Mouse (Mus musculus): ENCODE data around the gene Smarcd3. TPM values are rescaled to one million over a fixed set of nuclear protein-coding genes. Genes with fewer than 3 reads are reported as not detected.

Gene Smarcd3
- polyA plus RNA-seq, 1 experiment = 12.4 TPM

- 28% methylated on average over 25 of the region's 25 CpGs for WGBS
- TF ChIP-seq CTCF (conservative IDR thresholded peaks at IDR 0.05; ENCODE audit: insufficient read depth, insufficient read length, low read depth, low read length) (peak; percentile 93), POLR2A (IDR thresholded peaks at IDR 0.05; ENCODE audit: low read depth, low read length) (no peak)
- H3K27ac ChIP-seq (ENCODE audit: insufficient read depth, low read depth, low read length) = no peak overlapping the region
- no peaks in the 10 kb centered on the region for H3K4me1 ChIP-seq (ENCODE audit: control insufficient read depth, insufficient read depth, low read length)
- H3K36me3 ChIP-seq (ENCODE audit: control insufficient read depth, insufficient read depth, low read length) = no peaks in the 10 kb centered on the region
- no peaks in the 10 kb centered on the region for H3K27me3 ChIP-seq (replicated peaks; ENCODE audit: control insufficient read depth, insufficient read depth, low read length)
- H3K4me3 ChIP-seq (ENCODE audit: insufficient read depth, low read depth, low read length) = no peak overlapping the region
- peak; percentile 84 for DNase-seq
These were observed 27.8 kb upstream of the Smarcd3 start for GRCm38 (mm10) chr5:24651768-24652752.

DNA sequence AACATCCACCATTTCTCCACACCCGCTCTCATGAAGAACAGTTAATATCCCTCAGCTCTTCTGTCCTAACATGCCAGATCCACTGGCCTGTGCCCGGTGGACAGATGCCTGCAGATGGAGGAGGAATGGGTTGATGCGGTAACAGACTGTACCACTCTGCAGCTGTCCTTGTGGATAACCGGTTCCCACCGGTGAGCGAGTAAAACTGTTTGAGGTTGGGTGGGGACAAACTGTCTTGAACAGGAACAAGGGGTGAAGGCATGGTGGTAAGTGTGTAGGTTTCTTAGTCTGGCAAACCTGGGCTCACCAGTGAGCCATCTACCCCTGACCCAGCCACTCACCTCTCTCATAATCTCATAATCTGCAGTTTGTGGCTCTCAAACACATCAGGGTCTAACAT is 27.1 kb upstream of the Smarcd3 start:
- H3K27ac ChIP-seq (ENCODE audit: insufficient read depth, low read depth, low read length) = no peak overlapping the region
- 81% methylated on average over 6 of the region's 6 CpGs for whole genome bisulfite sequencing

GRCm38 (mm10) chr5:24649701-24650100 is 25.5 kb upstream of the Smarcd3 start:
- DNase-seq = no peak
- H3K4me3 ChIP-seq (ENCODE audit: insufficient read depth, low read depth, low read length) = no peak overlapping the region
- no peak for TF ChIP-seq POLR2A (IDR thresholded peaks at IDR 0.05; ENCODE audit: low read depth, low read length)
- no peak for TF ChIP-seq CTCF (conservative IDR thresholded peaks at IDR 0.05; ENCODE audit: insufficient read depth, insufficient read length, low read depth, low read length)
- no peak overlapping the region for H3K27ac ChIP-seq (ENCODE audit: insufficient read depth, low read depth, low read length)
- H3K36me3 ChIP-seq (ENCODE audit: control insufficient read depth, insufficient read depth, low read length) = no peaks in the 10 kb centered on the region
- H3K4me1 ChIP-seq (ENCODE audit: control insufficient read depth, insufficient read depth, low read length) = no peaks in the 10 kb centered on the region
- H3K27me3 ChIP-seq (replicated peaks; ENCODE audit: control insufficient read depth, insufficient read depth, low read length) = no peaks in the 10 kb centered on the region
- 78% methylated on average over 7 of the region's 7 CpGs for WGBS

More for the DNA sequence above, 27.1 kb upstream of the Smarcd3 start:
- no peak for DNase-seq
- TF ChIP-seq POLR2A (IDR thresholded peaks at IDR 0.05; ENCODE audit: low read depth, low read length) = no peak
- no peak for TF ChIP-seq CTCF (conservative IDR thresholded peaks at IDR 0.05; ENCODE audit: insufficient read depth, insufficient read length, low read depth, low read length)
- Histone ChIP-seq H3K27me3 (replicated peaks; ENCODE audit: control insufficient read depth, insufficient read depth, low read length) (no peaks in the 10 kb centered on the region), H3K4me1 (ENCODE audit: control insufficient read depth, insufficient read depth, low read length) (no peaks in the 10 kb centered on the region), H3K36me3 (ENCODE audit: control insufficient read depth, insufficient read depth, low read length) (no peaks in the 10 kb centered on the region), H3K4me3 (ENCODE audit: insufficient read depth, low read depth, low read length) (no peak overlapping the region)

GRCm38 (mm10) chr5:24649231-24649630 is 25.0 kb upstream of the Smarcd3 start:
- WGBS = 65% methylated on average over 4 of the region's 4 CpGs
- H3K27ac ChIP-seq (ENCODE audit: insufficient read depth, low read depth, low read length) = no peak overlapping the region
- DNase-seq = no peak

DNA sequence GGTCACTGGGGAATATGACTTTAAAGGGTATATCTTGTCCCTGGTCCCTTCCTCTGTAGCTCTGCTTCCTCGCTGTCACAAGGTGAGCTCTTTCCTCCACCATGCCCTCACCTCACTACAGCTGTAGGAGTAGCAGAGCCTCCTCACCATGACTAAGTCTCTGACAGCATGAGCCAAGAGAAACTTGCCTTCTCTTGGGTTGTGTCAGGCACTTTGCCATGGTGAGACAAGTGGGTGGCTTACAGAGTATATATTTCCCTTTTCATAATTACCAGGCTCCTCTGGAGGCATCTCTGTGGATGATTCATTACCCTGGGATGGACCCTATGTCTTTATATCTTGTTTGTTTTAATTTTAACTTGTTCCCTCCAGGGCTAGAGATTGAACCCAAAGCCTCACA is 21.2 kb upstream of the Smarcd3 start:
- no peaks in the 10 kb centered on the region for H3K36me3 ChIP-seq (ENCODE audit: control insufficient read depth, insufficient read depth, low read length)
- no peak overlapping the region for H3K4me3 ChIP-seq (ENCODE audit: insufficient read depth, low read depth, low read length)
- DNase-seq = no peak
- no peak overlapping the region for H3K27ac ChIP-seq (ENCODE audit: insufficient read depth, low read depth, low read length)
- TF ChIP-seq POLR2A (IDR thresholded peaks at IDR 0.05; ENCODE audit: low read depth, low read length) = no peak
- no peak for TF ChIP-seq CTCF (conservative IDR thresholded peaks at IDR 0.05; ENCODE audit: insufficient read depth, insufficient read length, low read depth, low read length)
- WGBS = 72% methylated on average over 1 of the region's 1 CpGs
- no peaks in the 10 kb centered on the region for H3K27me3 ChIP-seq (replicated peaks; ENCODE audit: control insufficient read depth, insufficient read depth, low read length)
- H3K4me1 ChIP-seq (ENCODE audit: control insufficient read depth, insufficient read depth, low read length) = no peaks in the 10 kb centered on the region

More at GRCm38 (mm10) chr5:24649231-24649630, 25.0 kb upstream of the Smarcd3 start:
- no peaks in the 10 kb centered on the region for H3K36me3 ChIP-seq (ENCODE audit: control insufficient read depth, insufficient read depth, low read length)
- no peak overlapping the region for H3K4me3 ChIP-seq (ENCODE audit: insufficient read depth, low read depth, low read length)
- no peaks in the 10 kb centered on the region for H3K4me1 ChIP-seq (ENCODE audit: control insufficient read depth, insufficient read depth, low read length)
- H3K27me3 ChIP-seq (replicated peaks; ENCODE audit: control insufficient read depth, insufficient read depth, low read length) = no peaks in the 10 kb centered on the region
- TF ChIP-seq CTCF (conservative IDR thresholded peaks at IDR 0.05; ENCODE audit: insufficient read depth, insufficient read length, low read depth, low read length) = no peak

DNA sequence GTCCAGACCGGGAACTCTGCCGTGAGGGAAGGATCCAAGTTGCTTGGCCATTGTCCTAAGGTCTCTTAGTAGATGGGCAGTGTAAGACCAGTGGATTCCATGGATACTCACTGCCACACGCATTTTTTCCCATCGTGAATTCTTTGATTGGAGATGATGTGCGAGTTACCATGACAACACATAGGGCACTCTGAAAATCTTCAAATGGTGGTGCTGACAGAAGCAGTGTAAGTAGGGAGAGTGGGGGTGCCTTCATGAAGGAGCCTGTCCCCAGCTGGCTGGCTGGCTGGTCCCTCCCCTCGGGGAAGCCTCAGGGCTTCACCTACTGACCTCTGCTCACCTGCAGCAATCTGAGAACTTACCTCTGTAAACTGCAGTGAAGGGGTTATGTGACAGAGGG is 14.9 kb upstream of the Smarcd3 start:
- 65% methylated on average over 6 of the region's 6 CpGs for WGBS
- DNase-seq = no peak
- Histone ChIP-seq H3K27ac (ENCODE audit: insufficient read depth, low read depth, low read length) (no peak overlapping the region), H3K36me3 (ENCODE audit: control insufficient read depth, insufficient read depth, low read length) (no peaks in the 10 kb centered on the region), H3K4me3 (ENCODE audit: insufficient read depth, low read depth, low read length) (no peak overlapping the region), H3K27me3 (replicated peaks; ENCODE audit: control insufficient read depth, insufficient read depth, low read length) (no peaks in the 10 kb centered on the region), H3K4me1 (ENCODE audit: control insufficient read depth, insufficient read depth, low read length) (no peaks in the 10 kb centered on the region)
- TF ChIP-seq POLR2A (IDR thresholded peaks at IDR 0.05; ENCODE audit: low read depth, low read length) (no peak), CTCF (conservative IDR thresholded peaks at IDR 0.05; ENCODE audit: insufficient read depth, insufficient read length, low read depth, low read length) (no peak)

DNA sequence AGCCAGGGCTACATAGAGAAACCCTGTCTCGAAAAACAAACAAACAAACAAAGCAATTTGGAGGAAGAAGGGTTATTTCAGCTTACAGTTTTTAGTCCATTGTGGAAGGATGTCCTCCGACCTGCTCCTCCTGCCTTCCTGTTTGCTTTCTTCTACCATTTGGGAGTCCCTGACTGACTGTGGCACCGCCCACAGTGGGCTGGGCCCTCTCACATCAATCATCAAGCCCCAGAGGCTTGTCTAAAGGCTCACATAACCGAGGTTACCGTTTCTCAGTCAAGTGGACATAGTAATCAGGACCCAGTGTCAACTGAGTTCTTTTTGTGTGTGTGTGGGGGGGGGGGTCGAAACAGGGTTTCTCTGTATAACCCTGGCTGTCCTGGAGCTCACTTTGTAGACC is 13.9 kb upstream of the Smarcd3 start:
- no peak for DNase-seq
- H3K36me3 ChIP-seq (ENCODE audit: control insufficient read depth, insufficient read depth, low read length) = no peaks in the 10 kb centered on the region
- 52% methylated on average over 6 of the region's 6 CpGs for WGBS
- no peaks in the 10 kb centered on the region for H3K4me1 ChIP-seq (ENCODE audit: control insufficient read depth, insufficient read depth, low read length)
- H3K4me3 ChIP-seq (ENCODE audit: insufficient read depth, low read depth, low read length) = no peak overlapping the region
- no peak for TF ChIP-seq CTCF (conservative IDR thresholded peaks at IDR 0.05; ENCODE audit: insufficient read depth, insufficient read length, low read depth, low read length)
- no peak for TF ChIP-seq POLR2A (IDR thresholded peaks at IDR 0.05; ENCODE audit: low read depth, low read length)
- H3K27me3 ChIP-seq (replicated peaks; ENCODE audit: control insufficient read depth, insufficient read depth, low read length) = no peaks in the 10 kb centered on the region
- no peak overlapping the region for H3K27ac ChIP-seq (ENCODE audit: insufficient read depth, low read depth, low read length)
